Mouse (Mus musculus) liver, postnatal 0 days (tissue): ENCODE measurements around the gene Acvr2a.

Experiments used
- CTCF ChIP-seq: sonication (generic); IDR thresholded peaks from 2 replicates; pipeline ENCODE4 v1.5.1; 2016; ENCODE audit warnings: antibody characterized with exemption, low read depth
- EP300 ChIP-seq: IDR thresholded peaks from 2 replicates; pipeline ENCODE4 v1.6.1; 2016; ENCODE audit warnings: antibody characterized with exemption, low read depth, mild to moderate bottlenecking

GRCm38 (mm10) chr2:48895186-48895585, 81.3 kb downstream of the Acvr2a start:
- no peak for TF ChIP-seq CTCF
- no peak for TF ChIP-seq EP300
